Mouse (Mus musculus) adrenal gland, postnatal 25 days (tissue): ENCODE data around the gene Cd177. TPM values are rescaled to one million over a fixed set of nuclear protein-coding genes. Genes with fewer than 3 reads are reported as not detected.
"Not testable (repeated sequence)": the region's sequence is repeated elsewhere in the genome, so short reads cannot be mapped to it uniquely, and the experiment has no call there.

Experiments
- DNase-seq: peaks from one replicate; pipeline ENCODE4 v3.0.0; 2021; ENCODE audit warnings: mixed read lengths
- long read RNA-seq: library from polyadenylated mRNA; stranded (forward); transcript quantifications from one replicate; pipeline ENCODE4 v2.0.0, GENCODE M21; 2021
- total RNA-seq: library from RNA; stranded (reverse); gene quantifications from 2 replicates; pipeline ENCODE4 v1.2.3, GENCODE M21; 2021

The Cd177 gene
- not detected in 2 replicates for total RNA-seq
- long read RNA-seq, result 0 reads

DNA sequence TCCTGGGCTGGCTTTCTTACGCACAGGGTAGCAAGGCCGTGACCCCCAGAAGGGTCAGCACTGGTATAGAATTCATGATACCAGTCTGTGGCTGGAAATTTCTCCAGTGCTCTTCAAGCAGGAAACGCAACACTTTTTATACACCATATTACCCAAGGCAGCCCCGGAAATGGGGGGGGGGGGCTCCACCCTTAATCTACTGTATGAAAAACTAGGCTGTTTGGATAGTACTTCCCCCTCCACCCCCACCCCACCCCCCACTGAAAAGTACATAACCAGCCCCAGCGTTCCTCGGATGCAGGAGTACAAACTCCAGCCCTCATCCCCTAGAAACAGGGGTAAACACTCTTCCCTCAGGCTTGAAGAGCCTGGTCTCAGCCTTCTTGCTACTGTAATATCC lies at the start of gene Cd177:
Cd177 (minus strand) TSS at position 101 of the 400 bp plus-strand sequence.
- no peak for DNase-seq

DNA sequence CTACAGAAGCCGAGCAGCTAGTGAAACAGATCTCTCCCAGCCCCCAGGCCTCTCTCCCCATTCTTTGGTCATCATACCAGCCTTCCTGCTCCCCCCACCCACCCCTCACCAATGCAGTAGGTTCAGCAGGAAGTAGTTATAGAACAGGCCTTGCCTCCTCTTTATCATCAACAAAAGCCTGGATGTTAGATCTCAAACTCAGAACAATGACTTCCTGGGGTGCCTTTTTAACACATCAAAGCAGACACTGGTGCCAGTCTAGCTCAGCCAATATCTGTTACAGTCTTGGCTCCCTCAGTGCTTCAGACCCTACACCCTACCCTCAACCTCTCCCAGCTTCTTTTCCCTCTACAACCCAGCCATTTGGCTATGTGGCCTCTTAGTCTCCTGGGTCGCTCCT lies 48.9 kb upstream of the Cd177 start:
- DNase-seq, result no peak

DNA sequence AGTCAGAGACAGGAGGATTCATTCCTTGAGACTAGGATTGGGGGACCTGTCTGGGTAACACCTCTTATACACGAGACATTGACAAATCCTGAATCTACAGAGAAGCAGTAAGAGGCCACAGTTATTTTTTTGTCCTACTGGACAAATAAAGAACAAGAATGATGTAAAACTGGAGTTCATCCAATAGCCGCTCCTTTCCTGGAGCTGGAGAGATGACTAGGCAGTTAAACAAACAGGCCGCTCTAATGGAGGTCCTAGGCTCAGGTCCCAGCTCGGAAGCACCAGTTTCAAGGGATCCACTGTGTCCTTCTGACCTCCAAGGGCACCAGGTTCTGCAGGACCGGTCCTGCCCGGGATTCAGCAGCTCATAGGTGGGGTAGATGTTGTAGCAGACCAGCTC lies 44.7 kb upstream of the Cd177 start:
- no peak for DNase-seq

DNA sequence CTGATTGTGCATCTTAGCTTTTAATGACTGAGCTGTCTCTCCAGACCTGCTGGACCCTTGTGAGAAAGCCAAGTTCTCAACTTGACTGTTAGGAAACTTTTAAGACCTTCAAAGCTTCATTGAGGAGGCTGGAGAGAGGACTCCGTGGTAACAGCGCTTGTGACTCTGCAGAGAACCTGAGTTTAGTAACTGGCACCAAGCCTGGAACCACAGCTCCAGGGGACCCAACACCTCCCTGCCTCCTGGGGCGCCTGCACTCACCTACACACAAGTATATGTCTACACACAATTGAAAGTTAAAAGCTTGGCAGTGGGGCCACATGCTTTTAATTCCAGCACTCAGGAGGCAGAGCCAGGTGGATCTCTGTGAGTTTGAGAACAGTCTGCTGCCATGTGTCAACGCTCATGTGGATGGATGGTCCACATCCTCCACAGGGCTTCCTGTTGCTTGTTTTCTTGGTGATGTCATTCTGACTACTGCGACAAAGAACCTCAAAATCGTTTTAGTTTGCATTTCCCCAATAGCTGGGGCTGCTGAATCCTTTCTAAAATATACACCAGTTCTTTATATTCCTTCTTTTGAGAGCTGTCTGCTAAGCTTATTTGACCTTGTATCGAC lies 42.1 kb upstream of the Cd177 start:
- DNase-seq, result no peak

DNA sequence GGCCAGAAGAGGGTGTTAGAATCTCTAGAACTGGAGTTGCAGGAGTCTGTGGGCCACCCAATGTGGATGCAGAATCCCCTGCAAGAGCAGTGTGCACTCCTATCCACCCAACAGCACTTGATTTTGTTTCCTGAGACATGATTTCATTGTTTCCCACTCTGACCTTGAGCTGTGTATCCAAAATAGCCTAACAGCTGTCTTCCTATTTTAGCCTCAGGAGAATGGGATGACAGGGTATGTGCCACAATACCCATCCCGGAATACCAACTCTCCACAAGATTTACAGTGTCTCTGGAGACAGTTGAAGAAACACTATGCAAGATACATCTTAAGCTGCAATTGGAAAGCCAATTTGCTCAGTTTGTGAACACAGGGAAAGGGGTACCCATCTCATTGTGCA lies 37.8 kb upstream of the Cd177 start:
- DNase-seq, result no peak

DNA sequence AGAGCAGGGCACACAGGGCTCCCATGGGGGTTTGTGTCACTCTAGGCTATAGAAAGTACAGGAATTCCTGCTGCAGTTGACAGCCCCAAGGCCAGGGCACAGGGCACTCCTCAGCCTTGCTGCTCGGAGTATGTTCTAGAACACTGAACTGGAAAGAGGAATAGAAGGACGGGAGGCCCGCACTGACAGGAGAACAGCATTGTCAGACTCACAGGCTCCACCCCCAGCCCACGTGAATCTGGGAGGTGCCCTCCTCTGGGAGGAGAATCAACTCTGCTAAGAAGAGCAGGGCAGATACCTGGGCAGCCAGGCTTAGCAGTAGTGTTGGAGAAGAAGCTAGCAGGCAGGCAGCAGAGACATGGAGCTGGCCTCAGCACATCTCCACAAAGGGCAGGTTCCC lies 16.8 kb upstream of the Cd177 start, which contains the start of gene Ceacam10:
Ceacam10 (plus strand) TSS at position 289 of the 400 bp plus-strand sequence.
- DNase-seq, result not testable (repeated sequence)

DNA sequence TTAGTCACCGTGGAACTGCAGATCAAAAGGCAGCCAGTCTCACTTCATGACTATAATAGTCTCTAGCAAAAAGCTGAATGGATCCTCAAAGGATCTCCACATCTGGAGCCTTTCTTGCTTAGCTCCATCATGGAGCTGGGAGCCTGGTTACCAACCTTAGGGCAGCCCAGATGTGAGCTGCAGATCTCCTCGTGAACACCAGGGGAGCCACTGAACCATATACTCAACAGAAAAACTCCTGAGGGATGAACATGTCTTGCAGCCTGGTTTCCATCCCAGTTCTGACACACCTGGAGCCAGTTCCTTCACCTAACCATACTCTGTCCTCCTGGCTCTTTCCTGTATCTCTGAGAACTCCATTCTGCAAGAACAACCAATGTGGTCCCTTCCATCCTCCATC lies 16.0 kb upstream of the Cd177 start:
- DNase-seq, result no peak

DNA sequence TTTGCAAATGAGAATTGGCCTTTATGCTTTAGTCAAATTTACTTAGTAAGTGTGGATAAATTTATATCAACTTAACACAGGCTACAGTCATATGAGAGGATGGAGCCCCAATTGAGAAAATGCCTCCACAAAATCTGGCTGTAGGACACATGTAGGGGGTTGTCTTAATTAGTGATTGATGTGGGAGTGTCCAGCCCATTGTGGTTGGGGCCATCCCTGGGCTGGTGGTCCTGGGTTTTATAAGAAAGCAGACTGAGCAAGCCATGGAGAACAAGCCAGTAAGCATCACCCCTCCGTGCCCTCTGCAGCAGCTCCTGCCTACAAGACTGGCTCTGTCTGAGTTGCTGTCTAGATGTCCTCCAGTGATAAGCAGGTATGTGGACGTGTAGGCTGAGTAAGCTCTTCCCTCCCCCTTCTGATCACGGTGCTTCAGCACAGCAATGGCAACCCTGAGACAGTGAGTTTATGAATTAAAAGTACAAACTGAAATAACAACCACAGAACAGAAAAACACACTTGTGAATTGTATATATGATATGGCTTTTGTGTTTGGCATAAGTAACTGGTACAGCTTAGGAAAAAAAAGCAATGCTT lies 13.9 kb upstream of the Cd177 start:
- DNase-seq, result no peak

DNA sequence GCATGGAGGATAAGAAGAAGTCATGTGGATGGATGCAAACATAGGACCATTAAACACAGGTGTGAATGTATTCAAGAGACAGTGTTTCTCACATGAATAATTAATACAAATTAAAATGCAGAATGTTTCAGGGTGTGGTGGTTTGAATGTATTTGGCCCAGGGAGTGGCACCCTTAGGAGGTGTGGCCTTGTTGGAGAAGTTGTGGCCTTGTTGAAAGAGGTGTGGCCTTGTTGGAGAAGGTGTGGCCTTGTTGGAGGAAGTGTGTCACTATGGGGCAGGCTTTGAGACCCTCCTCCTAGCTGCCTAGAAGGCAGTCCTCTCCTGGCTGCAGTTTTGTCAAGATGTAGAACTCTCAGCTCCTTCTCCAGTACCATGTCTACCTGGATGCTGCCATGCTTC lies 11.2 kb upstream of the Cd177 start:
- no peak for DNase-seq

DNA sequence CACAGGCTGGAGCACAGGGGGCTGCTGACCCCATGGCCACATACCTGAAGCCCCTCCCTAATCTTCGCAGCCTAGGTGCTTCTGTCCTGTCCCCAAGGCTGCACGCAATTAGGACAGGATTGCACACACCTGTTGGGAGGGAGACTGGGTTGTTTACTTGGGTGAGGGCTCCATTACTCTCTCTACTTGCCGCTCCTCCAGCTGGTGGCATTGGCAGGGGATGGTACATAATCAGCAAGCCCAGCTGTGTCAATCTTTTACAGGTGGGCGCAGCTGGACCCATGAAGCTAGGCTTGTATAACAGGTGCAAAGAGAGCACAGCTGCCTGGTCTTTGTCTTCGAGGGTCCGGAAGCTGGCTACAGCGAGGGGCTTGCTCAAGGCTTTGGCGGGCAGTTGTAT lies 2.5 kb upstream of the Cd177 start:
- DNase-seq, result no peak

DNA sequence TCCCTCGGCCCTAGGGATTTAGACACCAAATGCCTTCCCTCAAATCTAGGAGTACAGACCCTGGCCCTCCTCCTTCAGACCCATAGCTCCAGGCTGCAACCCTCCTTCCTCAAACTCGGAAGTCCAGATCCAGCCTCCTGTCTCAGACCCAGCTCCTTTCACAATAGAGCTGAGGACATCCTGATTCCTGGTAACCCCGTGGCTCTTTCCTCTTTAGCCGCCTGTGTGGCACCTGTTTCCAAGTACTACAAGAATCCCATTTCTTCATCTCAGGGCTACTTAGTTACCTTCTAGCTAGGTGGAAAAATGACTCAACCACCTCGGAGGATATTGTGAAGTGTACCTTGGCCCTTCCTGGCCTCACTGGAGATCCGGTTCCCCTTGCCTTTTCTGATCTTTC lies 1.1 kb upstream of the Cd177 start:
- DNase-seq, result no peak

DNA sequence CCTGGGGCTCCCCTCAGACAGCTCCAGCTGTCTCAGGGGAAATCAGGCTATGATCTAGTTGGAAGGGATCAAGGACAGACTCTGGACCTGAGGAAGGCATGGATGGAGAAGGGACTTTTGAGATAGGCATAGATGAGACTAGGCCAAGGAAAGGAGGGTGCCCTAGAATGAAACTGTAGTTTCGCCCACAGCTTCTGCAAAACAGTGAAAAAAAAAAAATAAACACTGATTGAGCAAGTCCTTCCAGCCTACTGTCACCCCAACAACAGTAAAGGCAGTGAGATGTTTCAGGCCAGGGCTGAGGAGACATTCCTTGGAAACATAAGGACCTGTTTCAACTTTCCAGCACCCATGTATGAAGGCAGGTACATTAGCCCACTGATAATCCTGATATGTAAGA lies 1.6 kb downstream of the Cd177 start:
- DNase-seq, result no peak

DNA sequence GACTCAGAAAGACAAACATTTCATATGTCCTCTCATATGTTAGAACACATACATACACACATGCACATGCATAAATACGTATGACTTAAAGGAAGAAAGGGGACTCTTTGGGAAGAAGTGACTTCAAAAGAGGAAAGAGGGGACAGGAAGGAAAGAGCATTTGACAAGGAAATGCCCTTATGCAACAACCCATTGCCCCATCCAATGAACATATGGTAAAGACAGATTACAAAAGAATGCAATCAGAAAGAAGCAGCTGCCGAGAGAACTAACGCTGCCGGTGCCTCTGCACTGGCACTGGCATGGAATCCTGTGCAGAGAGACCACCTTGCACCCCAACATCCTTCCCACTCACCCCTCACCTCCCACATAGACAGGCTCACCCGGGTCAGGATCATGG lies 6.6 kb downstream of the Cd177 start:
- no peak for DNase-seq

DNA sequence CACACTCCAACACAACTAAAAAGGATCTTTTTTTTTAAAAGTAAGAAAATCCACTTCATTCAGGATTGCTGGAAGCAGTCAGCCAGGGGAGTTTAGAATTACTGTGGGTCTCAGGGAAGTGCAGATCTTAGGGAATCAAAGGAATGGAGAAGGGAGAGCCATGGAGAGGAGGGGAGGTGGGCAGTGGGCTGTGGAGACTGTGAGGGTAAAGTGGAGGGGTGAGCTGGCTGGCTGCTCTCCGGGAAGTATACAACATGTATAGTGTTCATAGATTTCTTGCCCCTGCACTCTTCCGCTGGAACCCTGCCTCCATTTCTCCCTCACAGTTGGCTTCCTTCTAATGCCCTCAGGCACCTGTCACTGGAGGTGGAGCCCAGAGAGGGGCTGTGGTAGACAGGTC lies 8.5 kb downstream of the Cd177 start:
- DNase-seq, result no peak

DNA sequence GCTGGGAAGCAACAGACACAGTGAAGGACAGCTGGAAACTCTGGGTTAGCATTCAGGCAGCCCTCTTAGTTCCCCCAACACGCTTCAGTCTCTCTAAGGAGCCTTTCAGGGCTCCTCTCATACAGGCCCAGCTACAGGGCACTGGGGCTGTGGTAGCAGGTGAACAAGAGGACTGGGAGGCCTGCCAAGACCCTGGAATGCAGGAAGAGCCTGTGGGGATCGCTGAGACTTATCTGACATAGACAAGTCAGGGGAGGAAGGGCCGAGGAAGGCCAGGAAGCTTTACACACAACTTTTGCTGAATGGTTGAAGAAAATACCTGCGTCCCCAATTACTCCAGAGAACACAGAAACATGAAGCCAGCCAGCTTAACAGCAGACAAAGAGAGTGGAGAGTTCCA lies 9.4 kb downstream of the Cd177 start:
- no peak for DNase-seq

DNA sequence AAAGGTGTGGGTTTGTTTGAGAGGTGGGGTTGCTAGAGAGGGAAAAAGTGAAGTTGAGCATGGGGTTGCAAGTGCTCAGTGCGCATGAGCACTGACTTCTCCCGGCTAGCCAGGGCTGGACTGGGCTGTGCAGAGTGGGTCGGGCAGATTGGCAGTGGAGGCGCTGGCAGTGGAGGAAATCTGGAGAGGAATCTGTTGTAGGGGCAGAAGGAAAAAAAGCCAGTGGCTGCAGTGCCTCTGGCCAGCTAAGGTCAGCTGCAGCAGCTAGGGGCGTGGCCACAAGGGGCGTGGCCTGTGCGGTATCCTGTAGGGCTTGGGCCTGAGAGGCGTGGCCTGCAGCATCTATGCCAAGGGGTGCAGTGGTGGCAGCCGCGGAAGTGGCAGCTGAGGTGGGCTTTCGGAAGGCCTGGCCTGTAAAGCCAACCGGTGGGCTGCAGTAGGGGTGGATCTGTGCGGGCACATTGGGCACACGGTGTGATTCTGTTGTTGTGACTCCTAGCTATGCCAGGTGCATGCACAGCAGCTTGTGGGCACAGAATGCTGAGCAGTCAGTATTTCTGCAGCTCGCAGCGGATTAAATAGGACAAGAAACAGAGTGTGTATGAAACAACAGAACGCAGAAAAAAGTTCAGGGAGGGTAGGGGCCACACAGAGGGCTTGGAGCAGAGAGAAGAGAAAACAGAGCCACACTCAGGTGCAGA lies 24.0 kb downstream of the Cd177 start:
- peak; percentile 45 for DNase-seq

DNA sequence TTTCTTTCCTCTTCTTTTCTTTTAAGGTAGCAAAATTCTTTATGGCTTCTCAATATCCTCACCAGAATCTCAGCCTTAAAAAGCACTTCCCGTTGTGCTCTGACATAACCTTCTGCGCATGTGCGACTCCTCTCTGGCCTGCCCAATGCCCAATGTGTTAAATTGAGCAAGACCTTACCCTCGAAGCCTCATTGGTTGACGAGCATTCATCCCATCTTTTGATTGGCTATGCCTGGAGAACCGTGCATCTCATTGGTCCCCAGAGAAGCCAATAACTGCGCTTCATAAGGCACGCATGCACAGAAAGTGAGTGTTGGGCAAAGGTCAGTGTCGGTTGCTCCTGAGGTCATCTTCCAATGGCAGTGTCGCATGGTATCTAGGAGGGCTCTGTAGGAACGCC lies 33.3 kb downstream of the Cd177 start, which contains the start of gene Gm4763:
Gm4763 (minus strand) TSS at position 101 of the 400 bp plus-strand sequence.
- DNase-seq, result not testable (repeated sequence)

DNA sequence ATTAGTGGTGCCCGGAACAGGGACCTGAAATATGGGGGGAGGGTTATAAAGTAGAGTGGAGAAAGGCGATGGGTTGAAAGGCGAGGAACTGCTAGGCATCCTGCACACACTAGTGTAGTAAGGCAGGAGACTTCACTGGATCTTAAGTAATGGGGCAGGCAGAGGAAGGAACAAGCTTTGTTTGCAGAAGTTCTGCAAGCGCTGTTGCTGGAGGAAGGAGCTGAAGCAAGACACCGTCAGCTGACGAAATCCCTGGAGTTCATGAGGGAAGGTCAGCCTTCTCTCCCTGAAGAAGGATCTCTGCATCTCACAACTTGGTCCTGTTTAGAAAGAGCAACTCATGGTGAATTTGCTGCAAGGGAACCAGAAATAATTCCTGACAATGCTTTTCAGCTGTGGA lies 45.1 kb downstream of the Cd177 start:
- DNase-seq, result no peak

DNA sequence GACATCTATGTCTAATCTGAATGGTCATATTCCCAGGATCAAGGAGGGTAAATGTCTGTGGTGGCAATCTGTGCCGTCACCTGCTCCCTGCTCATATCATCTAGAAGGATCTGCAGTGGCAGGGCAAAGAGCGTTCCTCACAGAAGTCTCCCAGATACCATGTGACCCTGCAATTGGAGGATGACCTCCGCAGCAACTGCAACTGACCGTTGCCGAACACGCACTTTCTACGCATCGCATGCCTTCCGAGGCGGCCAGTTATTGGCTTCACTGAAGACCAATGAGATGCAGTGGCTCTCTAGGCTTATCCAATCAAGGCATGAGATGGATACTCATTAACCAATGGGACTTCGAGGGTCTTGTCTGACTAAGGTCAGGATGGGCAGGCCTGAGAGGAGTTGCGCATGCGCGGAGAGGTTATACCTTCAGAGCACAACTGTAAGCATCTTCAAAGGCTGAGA lies 51.2 kb downstream of the Cd177 start, which contains the start of gene BC049730:
BC049730 (plus strand) TSS at position 411 of the 461 bp plus-strand sequence.
- DNase-seq, result no peak

DNA sequence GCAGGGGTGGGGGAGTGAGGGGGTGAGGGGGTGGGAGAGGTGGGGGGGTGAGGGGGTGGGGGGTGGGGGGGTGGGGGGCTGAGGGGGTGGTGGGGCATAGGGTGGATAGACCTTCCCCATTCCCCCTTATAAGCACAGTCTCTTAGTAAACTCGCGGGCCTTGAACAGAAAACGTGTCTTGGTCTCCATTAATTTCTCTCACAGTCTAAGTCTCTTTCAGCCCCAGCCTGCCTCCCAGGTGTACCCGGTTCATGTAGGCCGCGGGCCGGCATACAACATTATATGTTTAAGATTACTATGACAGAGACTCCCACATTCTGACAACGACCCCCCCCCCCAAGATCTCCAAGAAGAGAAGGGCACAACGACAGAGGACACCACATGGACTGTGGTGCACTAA lies 57.3 kb downstream of the Cd177 start:
- DNase-seq, result not testable (repeated sequence)

DNA sequence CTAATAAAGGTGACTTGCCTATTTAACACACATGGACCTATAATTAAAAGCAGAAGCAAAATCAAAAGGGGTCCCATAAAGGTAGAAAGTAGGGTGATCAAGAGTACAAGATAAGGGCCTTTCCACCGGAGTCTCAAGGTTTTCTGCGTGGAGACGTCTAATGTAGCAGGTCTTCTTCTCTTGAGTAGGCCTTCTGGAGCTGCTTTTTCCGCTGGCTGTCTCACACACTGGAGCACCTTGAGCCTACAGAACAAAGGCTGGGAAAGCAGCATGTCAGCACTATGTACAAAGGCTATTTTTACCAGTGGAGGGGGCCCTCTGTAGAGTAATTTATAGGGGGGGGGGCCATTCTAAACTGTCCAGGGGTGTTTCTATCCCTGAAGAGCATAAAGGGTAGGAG lies 62.2 kb downstream of the Cd177 start:
- DNase-seq, result not testable (repeated sequence)
